Mouse (Mus musculus) olfactory bulb, adult 2 months (tissue): ENCODE measurements at regions not wholly inside any gene's neighbourhood (a gene's known extent, or its start where the extent isn't known, plus 50 kb on each side); places are given as distances from the start of the nearest gene placed in this dataset.

ENCODE experiments used
- H3K27ac ChIP-seq: fragments of 200-500 bp; 2 replicates; pipeline ENCODE4 v1.5.1; 2012; ENCODE audit warnings: low read depth, low read length; ENCODE audit not compliant: insufficient read depth
- H3K4me1 ChIP-seq: fragments of 200-500 bp; 2 replicates; pipeline ENCODE4 v1.6.1; 2012; ENCODE audit warnings: low read length; ENCODE audit not compliant: control insufficient read depth, insufficient read depth
- H3K4me3 ChIP-seq: fragments of 200-500 bp; 2 replicates; pipeline ENCODE4 v1.5.1; 2012; ENCODE audit warnings: mild to moderate bottlenecking, low read depth, low read length, moderate library complexity; ENCODE audit not compliant: insufficient read depth
- CTCF ChIP-seq: fragments of 200-500 bp; IDR thresholded peaks from 2 replicates; pipeline ENCODE4 v1.5.1; 2012; ENCODE audit warnings: low read depth, mild to moderate bottlenecking, low read length, moderate library complexity; ENCODE audit not compliant: insufficient read depth
- POLR2A ChIP-seq: fragments of 200-500 bp; IDR thresholded peaks from 2 replicates; pipeline ENCODE4 v1.6.1; 2012; ENCODE audit warnings: mild to moderate bottlenecking, low read depth, low read length, moderate library complexity; ENCODE audit not compliant: insufficient read depth
- WGBS: fragments of 180-500 bp; shearing (Covaris S2); methylation state at CpG from one replicate; pipeline ENCODE4 v1.1.7; 2018; 5-methylcytosine and 5-hydroxymethylcytosine counted together

- WGBS = 90% methylated on average over 17 of the region's 17 CpGs
- no peak for TF ChIP-seq POLR2A
- TF ChIP-seq CTCF = no peak
- Histone ChIP-seq H3K4me3 (no peak overlapping the region), H3K27ac (no peak overlapping the region), H3K4me1 (no peaks in the 10 kb centered on the region)
Observed at GRCm38 (mm10) chr2:75434521-75434920, 224.5 kb upstream of the Hnrnpa3 start.

GRCm38 (mm10) chr2:75439522-75440230 is 219.4 kb upstream of the Hnrnpa3 start:
- no peak for TF ChIP-seq POLR2A
- no peak for TF ChIP-seq CTCF
- Histone ChIP-seq H3K4me1 (no peaks in the 10 kb centered on the region), H3K4me3 (no peak overlapping the region), H3K27ac (no peak overlapping the region)
- 80% methylated on average over 10 of the region's 10 CpGs for WGBS

- TF ChIP-seq CTCF = no peak
- TF ChIP-seq POLR2A = no peak
- Histone ChIP-seq H3K4me1 (no peaks in the 10 kb centered on the region), H3K27ac (no peak overlapping the region), H3K4me3 (no peak overlapping the region)
- 45% methylated on average over 1 of the region's 1 CpGs for WGBS
Observed at GRCm38 (mm10) chr2:75442632-75443031, 216.4 kb upstream of the Hnrnpa3 start.

GRCm38 (mm10) chr2:75445189-75445588 is 213.9 kb upstream of the Hnrnpa3 start:
- Histone ChIP-seq H3K27ac (no peak overlapping the region), H3K4me3 (no peak overlapping the region), H3K4me1 (no peaks in the 10 kb centered on the region)
- no peak for TF ChIP-seq POLR2A
- TF ChIP-seq CTCF = no peak

GRCm38 (mm10) chr2:75446996-75447715 is 211.9 kb upstream of the Hnrnpa3 start:
- 84% methylated on average over 7 of the region's 7 CpGs for WGBS
- Histone ChIP-seq H3K4me1 (no peaks in the 10 kb centered on the region), H3K27ac (no peak overlapping the region), H3K4me3 (no peak overlapping the region)
- TF ChIP-seq POLR2A (no peak), CTCF (no peak)

GRCm38 (mm10) chr2:75448221-75448620 is 210.8 kb upstream of the Hnrnpa3 start:
- 86% methylated on average over 5 of the region's 5 CpGs for WGBS
- no peak overlapping the region for H3K4me3 ChIP-seq
- TF ChIP-seq POLR2A (no peak), CTCF (no peak)
- H3K27ac ChIP-seq = no peak overlapping the region
- H3K4me1 ChIP-seq = no peaks in the 10 kb centered on the region

- WGBS = 67% methylated on average over 8 of the region's 8 CpGs
- Histone ChIP-seq H3K4me3 (no peak overlapping the region), H3K4me1 (no peaks in the 10 kb centered on the region), H3K27ac (no peak overlapping the region)
- TF ChIP-seq POLR2A (no peak), CTCF (no peak)
Observed at GRCm38 (mm10) chr2:75451846-75452267, 207.2 kb upstream of the Hnrnpa3 start.

DNA sequence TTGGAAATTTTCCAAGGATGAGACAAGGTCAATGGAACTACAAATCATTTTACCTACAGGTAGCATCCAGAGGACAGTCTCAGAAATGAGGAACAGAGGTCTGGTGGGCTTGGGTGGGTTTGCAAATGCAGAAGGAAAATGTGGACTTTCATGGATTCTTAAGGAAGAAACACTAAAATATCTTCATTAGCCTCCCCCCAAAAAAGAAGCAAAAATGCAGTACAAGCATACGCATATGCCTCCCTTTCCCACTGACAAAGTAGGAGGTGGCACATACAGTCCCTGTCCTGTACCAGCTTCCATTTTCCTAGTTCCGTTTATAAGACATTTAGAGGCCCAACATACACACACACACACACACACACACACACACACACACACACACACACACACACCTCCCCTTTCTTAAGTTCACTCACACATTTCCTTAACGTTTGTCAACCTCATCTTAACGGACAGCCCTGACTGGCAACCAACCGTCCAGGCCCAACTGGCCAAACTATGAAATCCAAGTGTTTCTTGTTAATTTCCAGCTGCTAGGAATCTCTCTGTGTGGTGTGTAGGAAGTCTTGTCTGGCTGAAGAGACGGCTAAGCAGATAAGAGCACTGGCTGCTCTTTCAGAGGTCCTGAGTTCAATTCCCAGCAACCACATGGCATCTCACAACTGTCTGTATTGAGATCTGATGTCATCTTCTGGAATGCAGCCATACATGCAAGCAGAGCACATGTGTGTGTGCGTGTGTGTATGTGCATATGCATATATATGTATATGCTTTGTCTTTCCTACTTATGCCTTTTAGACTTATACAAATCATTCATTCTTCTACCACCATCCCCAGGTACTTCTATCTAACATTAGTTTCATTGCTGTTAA is 206.6 kb upstream of the Hnrnpa3 start:
- TF ChIP-seq POLR2A = no peak
- no peak for TF ChIP-seq CTCF
- WGBS = 89% methylated on average over 7 of the region's 7 CpGs
- no peak overlapping the region for H3K4me3 ChIP-seq

DNA sequence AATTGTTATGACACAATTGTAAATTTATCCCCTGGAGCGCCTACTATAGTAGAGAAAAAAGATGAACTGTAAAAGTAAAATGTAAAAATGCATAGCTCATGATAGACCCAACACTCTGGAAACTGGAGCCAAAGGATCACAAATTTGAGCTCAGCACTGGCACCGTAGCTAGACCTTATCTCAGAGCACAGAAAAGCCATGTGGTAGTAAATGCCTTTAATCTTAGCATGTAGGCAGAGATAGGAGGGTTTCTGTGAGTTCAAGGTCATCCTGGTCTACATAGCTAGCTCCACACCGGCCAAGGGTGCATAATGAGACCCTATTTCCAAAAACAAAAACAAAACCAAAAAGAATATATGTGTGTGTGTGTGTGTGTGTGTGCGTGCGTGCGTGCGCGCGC is 203.6 kb upstream of the Hnrnpa3 start:
- Histone ChIP-seq H3K4me1 (no peaks in the 10 kb centered on the region), H3K27ac (no peak overlapping the region), H3K4me3 (no peak overlapping the region)
- 96% methylated on average over 9 of the region's 9 CpGs for WGBS
- TF ChIP-seq CTCF = no peak
- no peak for TF ChIP-seq POLR2A

More for the DNA sequence above, 206.6 kb upstream of the Hnrnpa3 start:
- no peaks in the 10 kb centered on the region for H3K4me1 ChIP-seq
- no peak overlapping the region for H3K27ac ChIP-seq
